Mouse (Mus musculus) bone marrow macrophage, adult 2 months (primary cell): Measurements from ENCODE around the gene B9d1. TPM values are rescaled to one million over a fixed set of nuclear protein-coding genes. Genes with fewer than 3 reads are reported as not detected.
A peak's percentile ranks its signal among the peaks of the same experiment; 100 is the strongest.

Experiments used
- H3K27ac ChIP-seq: 2 replicates; pipeline ENCODE4 v1.5.1; 2012; ENCODE audit warnings: low read depth, low read length; ENCODE audit not compliant: insufficient read depth
- H3K4me1 ChIP-seq: 2 replicates; pipeline ENCODE4 v1.6.1; 2012; ENCODE audit warnings: low read length; ENCODE audit not compliant: control insufficient read depth, insufficient read depth
- H3K4me3 ChIP-seq: 2 replicates; pipeline ENCODE4 v1.5.1; 2012; ENCODE audit warnings: mild to moderate bottlenecking, low read length, moderate library complexity; ENCODE audit not compliant: insufficient read depth
- CTCF ChIP-seq: IDR thresholded peaks from 2 replicates; pipeline ENCODE4 v1.5.1; 2012; ENCODE audit warnings: low read depth, mild to moderate bottlenecking, low read length, moderate library complexity
- POLR2A ChIP-seq: IDR thresholded peaks from 2 replicates; pipeline ENCODE4 v1.6.1; 2012; ENCODE audit warnings: mild to moderate bottlenecking, low read depth, low read length, borderline replicate concordance
- polyA plus RNA-seq: library from polyadenylated mRNA; stranded (reverse); fragments of >200 nt; gene quantifications from 2 replicates; pipeline ENCODE4 v1.2.4, GENCODE M21; 2012; ENCODE audit not compliant: missing spikeins, insufficient read depth, insufficient read length

B9d1 gene
- polyA plus RNA-seq = 2.8 TPM in 1 of 2 replicates, not detected in the other

DNA sequence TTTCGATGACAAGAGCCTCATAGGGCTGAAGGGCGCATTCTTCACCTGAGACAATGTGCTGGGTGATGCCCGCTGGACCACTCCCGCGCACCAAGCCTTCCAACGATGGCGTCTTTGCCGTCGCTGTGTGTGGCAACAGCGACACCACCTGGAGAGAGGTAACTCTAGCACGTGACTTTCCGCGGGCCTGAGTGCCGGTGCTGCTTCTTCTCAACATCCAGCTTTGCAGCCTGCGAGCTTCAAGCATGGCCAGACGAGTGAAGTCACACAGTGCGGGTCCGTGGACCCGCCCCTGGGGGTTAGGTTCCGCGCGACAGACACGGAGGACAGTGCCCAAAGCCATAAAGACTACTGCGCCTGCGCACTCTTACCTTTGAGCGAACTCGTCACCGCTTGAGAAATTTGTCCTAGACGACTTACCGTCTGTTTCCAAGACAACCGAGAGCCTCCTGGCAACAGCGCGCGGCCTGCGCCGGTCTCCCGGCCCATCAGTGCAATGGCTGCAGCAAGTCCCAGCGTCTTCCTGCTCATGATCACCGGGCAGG is at the start of gene B9d1:
TSS of gene B9d1 (plus strand) at position 432 of the 545 bp plus-strand sequence.
- Histone ChIP-seq H3K4me1 (peaks cover 6% of the 10 kb centered on the region), H3K4me3 (peak within 1 kb of the TSS; percentile 74), H3K27ac (peak within 1 kb of the TSS; percentile 67)
- TF ChIP-seq POLR2A (no peak), CTCF (peak; percentile 97)

DNA sequence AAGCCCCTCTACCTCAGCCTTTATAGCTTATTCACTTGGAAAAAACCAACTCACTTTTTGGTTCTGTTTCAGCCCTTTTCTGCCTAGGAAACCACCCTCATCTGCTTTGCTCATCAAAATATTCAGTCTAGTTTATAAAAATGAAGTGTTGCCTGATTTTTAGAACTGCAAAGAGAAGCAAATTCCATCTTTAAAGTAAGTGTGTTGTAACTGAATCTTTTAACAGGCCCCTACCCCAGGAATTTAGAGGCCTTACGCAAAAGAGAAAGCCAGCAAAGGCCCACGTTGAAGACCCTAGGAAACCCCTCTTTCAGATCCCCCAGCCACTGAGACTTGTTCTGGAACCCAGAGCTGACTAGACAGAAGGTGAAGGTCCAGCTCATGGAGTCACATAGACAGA is 40.9 kb upstream of the B9d1 start:
- Histone ChIP-seq H3K4me1 (peaks cover 13% of the 10 kb centered on the region), H3K4me3 (no peak overlapping the region), H3K27ac (no peak overlapping the region)
- TF ChIP-seq CTCF (no peak), POLR2A (no peak)

DNA sequence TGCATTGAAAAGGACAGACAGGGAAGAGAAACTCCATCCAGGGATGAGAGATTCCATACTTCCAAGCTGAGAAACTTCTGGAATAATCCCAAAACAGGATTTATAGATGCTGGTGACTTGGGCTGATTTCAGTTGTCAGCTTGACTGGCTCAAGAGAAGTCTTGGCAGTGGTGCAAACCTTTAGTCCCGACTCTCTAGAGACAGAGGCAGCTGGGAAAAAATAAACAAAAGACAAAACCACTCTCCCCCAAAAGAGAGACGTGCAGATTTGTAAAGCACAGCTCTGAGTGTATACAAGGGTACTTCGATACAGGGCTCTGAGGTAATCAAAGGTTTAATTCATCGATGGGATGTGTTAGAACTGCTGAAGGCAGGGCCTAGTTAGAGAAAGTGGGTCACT is 39.5 kb upstream of the B9d1 start:
- TF ChIP-seq POLR2A = no peak
- TF ChIP-seq CTCF = no peak
- no peak overlapping the region for H3K4me3 ChIP-seq
- H3K4me1 ChIP-seq = peaks cover 25% of the 10 kb centered on the region
- H3K27ac ChIP-seq = no peak overlapping the region

DNA sequence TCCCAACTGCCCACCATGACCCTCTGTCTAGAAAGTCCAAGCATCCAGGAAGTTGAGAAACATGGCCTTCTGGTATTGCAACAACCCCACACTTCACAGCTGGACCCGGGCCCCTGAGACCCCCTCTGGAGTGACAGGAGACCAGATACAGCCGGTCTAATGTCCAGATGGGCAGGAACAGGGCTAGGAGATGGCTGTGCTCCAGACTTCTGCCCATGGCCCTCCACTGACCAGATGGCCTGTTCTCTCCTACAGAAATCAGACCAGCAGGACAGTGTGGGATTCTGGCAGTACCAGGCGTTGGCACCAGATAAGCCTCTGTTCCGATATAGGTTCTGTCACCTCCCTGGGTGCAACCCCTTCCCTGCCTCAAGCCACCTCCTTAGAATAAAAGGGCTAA is 36.4 kb upstream of the B9d1 start:
- no peak overlapping the region for H3K4me3 ChIP-seq
- peaks cover 38% of the 10 kb centered on the region for H3K4me1 ChIP-seq
- TF ChIP-seq POLR2A (no peak), CTCF (no peak)
- peak overlapping the region; percentile 92 for H3K27ac ChIP-seq

DNA sequence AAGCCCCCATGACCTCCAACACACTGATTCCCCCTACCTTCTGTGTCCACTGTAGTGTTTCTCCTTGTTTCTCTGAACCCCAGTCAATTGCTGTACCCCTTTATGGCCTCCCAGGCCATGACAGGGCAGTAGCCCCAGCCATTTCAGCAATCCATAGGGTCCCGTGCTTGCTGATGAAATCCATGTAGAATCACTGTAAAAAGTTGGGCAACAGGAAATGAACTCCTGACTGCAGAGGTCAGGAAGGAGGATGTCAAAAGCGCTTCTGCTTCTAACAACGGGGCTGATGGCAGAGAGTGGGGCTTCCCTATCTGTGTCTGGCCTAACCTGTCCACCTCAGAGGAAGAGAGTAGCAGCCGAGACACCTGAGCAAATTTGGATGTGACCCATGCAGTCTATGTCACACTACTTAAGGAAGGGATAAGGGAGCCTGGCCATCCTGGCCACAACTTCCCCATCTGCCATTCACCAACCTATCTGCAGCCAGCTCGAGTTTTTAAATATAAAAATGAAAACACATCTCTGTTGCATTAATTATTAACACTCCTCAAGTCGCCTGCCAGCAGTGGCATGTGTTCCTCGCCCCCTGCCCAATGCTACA is 35.5 kb upstream of the B9d1 start:
- H3K4me1 ChIP-seq = peaks cover 38% of the 10 kb centered on the region
- TF ChIP-seq CTCF (no peak), POLR2A (no peak; the same call in 1 of the 2 replicates)
- H3K4me3 ChIP-seq = no peak overlapping the region
- peak overlapping the region; percentile 92 for H3K27ac ChIP-seq

DNA sequence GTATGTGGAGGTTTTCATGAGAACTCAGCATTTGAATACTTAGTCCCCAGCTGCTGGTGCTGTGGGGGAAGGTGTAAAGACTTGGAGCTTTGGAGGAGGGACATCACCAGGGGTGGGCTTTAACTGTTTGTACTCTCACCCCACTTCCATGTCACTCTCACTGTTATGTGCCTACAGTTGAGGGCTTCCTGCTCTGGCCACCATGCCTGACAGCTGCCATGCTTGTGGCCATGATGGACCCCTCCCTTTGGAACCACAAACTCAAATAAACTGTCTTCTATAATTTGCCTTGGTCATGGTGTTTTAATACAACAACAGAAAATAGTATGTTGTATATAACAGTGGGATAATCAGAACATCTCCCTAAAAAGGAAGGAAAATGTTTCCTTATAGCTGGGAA is 34.1 kb upstream of the B9d1 start:
- no peak overlapping the region for H3K27ac ChIP-seq
- no peak overlapping the region for H3K4me3 ChIP-seq
- TF ChIP-seq CTCF (no peak), POLR2A (no peak)
- H3K4me1 ChIP-seq = peaks cover 38% of the 10 kb centered on the region

DNA sequence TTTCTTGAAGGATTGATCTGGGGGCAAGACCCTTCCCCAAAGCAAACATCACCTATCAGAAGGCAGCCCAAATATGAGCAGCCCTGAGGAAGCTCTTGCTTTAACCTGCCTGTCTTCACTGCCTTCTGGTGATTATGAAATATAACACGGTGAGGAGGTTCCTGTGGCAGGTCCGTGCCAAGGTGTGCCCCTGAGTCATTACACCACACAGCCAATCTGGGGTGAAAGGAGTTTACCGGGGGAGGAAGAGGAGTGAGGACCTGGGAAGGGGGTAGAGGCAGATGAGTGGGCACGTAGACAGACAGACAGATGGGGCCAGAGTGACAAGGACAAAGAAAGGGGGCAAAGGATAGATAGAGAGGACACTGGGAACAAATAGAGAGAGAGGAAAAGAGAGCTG is 31.3 kb upstream of the B9d1 start:
- H3K4me1 ChIP-seq = peaks cover 29% of the 10 kb centered on the region
- H3K27ac ChIP-seq = no peak overlapping the region
- no peak overlapping the region for H3K4me3 ChIP-seq
- TF ChIP-seq CTCF (no peak), POLR2A (no peak)

DNA sequence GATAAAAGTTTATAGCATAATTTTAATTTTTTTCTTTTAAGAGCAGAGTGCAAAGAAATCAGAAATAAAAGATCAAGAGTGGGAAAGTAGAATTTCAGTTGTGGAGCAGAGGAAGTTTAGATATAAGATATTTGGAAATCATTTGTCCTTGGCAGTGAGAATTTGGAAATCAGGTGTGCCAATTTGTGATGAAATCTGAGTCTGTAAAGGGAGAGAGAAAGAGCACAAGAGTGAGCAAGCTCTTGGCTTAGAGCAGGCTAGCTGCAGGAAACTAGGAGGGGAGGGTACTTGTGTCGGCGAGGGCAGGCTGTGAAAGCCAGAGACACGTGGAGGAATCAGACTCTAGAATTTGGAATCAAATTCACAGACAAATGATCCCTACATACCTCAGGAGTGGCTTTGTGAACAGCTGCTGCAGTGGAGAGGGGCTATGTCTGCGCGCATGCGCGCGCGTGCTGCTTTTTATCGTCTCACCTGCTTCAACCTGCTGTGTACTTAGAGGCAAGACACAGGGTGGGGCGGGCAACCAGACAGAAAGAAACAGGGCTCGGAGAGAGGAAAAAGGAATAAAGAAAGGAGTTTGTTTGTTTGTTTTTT is 28.1 kb upstream of the B9d1 start:
- H3K4me1 ChIP-seq = peaks cover 3% of the 10 kb centered on the region
- TF ChIP-seq CTCF = no peak
- no peak for TF ChIP-seq POLR2A
- no peak overlapping the region for H3K27ac ChIP-seq
- no peak overlapping the region for H3K4me3 ChIP-seq

DNA sequence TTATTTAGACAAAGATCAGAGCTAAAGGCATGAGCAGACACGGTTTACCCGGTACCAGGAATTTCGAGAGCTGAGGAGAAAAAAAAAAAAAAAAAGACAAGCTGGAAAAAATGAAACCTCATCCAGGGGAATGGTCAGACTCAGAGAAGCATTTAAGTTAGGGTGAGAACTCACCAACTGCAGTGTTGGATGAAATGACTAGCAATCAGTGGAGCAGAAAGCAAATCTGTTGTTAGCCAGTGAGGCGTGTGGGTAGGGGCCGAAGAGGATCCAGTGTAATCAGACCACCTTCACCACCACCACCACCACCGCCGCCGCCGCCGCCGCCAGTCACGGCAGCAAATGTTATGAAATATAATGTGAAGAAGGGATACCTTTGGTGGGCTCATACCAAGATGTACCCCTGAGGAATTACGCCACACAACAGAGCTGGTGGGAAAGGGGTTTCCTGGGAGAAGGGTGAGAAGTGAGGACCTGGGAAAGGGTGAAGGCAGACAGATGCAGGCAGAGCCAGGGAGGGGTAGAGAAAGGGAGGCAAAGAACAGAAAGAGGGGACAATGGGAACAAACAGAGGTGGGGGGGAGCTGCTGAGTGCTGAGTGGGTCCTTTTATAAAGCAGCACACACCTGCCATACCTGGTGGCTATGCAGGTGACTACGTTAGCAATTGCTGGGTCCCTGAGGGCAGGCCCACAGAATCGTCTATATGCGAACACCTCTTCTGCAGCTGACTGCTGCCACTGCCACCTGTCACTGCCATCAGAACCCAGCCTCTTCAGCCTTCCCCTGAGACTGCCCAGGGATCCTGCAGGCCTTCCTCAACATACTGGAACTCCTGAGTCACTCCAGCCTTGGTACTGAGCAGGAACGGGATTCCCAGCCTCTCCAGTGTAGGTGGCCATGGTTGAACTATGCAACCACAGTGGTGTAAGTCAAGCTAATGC is 27.1 kb upstream of the B9d1 start:
- H3K4me1 ChIP-seq = no peaks in the 10 kb centered on the region
- TF ChIP-seq CTCF (no peak), POLR2A (no peak)
- no peak overlapping the region for H3K27ac ChIP-seq
- H3K4me3 ChIP-seq = no peak overlapping the region
